Mouse (Mus musculus) kidney, adult 2 months (tissue): Measurements from ENCODE around the gene Zmpste24.

ENCODE experiments used
- CTCF ChIP-seq: fragments of 200-500 bp; conservative IDR thresholded peaks from 2 replicates; pipeline ENCODE4 v1.5.1; 2011; ENCODE audit warnings: low read depth, mild to moderate bottlenecking, control low read depth, low read length, moderate library complexity, mixed read lengths; ENCODE audit not compliant: insufficient read depth, insufficient read length
- POLR2A ChIP-seq: fragments of 200-500 bp; IDR thresholded peaks from one replicate; pipeline ENCODE4 v1.6.1; 2011; ENCODE audit warnings: low read depth, low read length, control low read depth

- TF ChIP-seq CTCF (0 out of 2 replicates have a peak, but pooled peaks have one; percentile 26), POLR2A (no peak)
Measured at GRCm38 (mm10) chr4:121031440-121031839, 66.6 kb downstream of the Zmpste24 start.
